Mouse (Mus musculus) lung, adult 2 months (tissue): ENCODE measurements around the gene Itgal. TPM values are rescaled to one million over a fixed set of nuclear protein-coding genes. Genes with fewer than 3 reads are reported as not detected.

Experiments used
- DNase-seq: peaks from one replicate; pipeline ENCODE4 v3.0.0; 2022
- H3K4me1 ChIP-seq: fragments of 200-500 bp; 2 replicates; pipeline ENCODE4 v1.6.1; 2011; ENCODE audit warnings: low read length; ENCODE audit not compliant: control insufficient read depth, insufficient read depth
- H3K4me3 ChIP-seq: fragments of 200-500 bp; replicated peaks from 2 replicates; pipeline ENCODE3; 2011; ENCODE audit warnings: low read depth, mild to moderate bottlenecking, control low read depth, low read length; ENCODE audit errors: extremely low read depth
- CTCF ChIP-seq: fragments of 200-500 bp; IDR thresholded peaks from 2 replicates; pipeline ENCODE4 v1.5.1; 2011; ENCODE audit warnings: mild to moderate bottlenecking, low read length, control low read depth; ENCODE audit not compliant: insufficient read depth
- POLR2A ChIP-seq: fragments of 200-500 bp; IDR thresholded peaks from 2 replicates; pipeline ENCODE4 v1.6.1; 2011; ENCODE audit warnings: low read depth, mild to moderate bottlenecking, control low read depth, low read length, borderline replicate concordance; ENCODE audit errors: extremely low read depth
- WGBS: fragments of 180-500 bp; shearing (Covaris S2); methylation state at CpG from one replicate; pipeline ENCODE4 v1.1.7; 2018; 5-methylcytosine and 5-hydroxymethylcytosine counted together
- polyA plus RNA-seq: library from polyadenylated mRNA; depleted of rRNA; stranded (reverse); fragments of >200 nt; gene quantifications from 2 replicates; pipeline ENCODE4 v1.2.3, GENCODE M21; 2012

Gene Itgal
- polyA plus RNA-seq, 1 experiment: 36.9 TPM

- WGBS: 1% methylated on average over 39 of the region's 39 CpGs
- Histone ChIP-seq H3K4me3 (peak within 1 kb of the TSS; percentile 74), H3K4me1 (peaks cover 9% of the 10 kb centered on the region)
- peak; percentile 97 for DNase-seq
- TF ChIP-seq CTCF (no peak), POLR2A (peak; percentile 99)
These were observed 21.9 kb upstream of the Itgal start, which contains the start of gene Sephs2 for GRCm38 (mm10) chr7:127273925-127274789. Sephs2 (minus strand) TSS chr7:127274055.

GRCm38 (mm10) chr7:127276519-127276961 is 19.5 kb upstream of the Itgal start:
- no peak for DNase-seq
- Histone ChIP-seq H3K4me3 (no peak overlapping the region), H3K4me1 (peaks cover 9% of the 10 kb centered on the region)
- 51% methylated on average over 5 of the region's 5 CpGs for WGBS
- TF ChIP-seq POLR2A (no peak), CTCF (no peak)

- 19% methylated on average over 8 of the region's 8 CpGs for WGBS
- no peaks in the 10 kb centered on the region; the same call in 1 of the 2 replicates for H3K4me1 ChIP-seq
- TF ChIP-seq CTCF (peak; percentile 75), POLR2A (no peak)
- no peak for DNase-seq
- no peak overlapping the region for H3K4me3 ChIP-seq
These were observed 17.7 kb upstream of the Itgal start for GRCm38 (mm10) chr7:127278311-127278710.

GRCm38 (mm10) chr7:127280092-127280491 is 16.0 kb upstream of the Itgal start:
- WGBS: 50% methylated on average over 3 of the region's 3 CpGs
- no peaks in the 10 kb centered on the region for H3K4me1 ChIP-seq
- H3K4me3 ChIP-seq: no peak overlapping the region
- TF ChIP-seq CTCF (no peak), POLR2A (no peak)
- no peak for DNase-seq

- WGBS: 31% methylated on average over 4 of the region's 4 CpGs
- H3K4me3 ChIP-seq: no peak overlapping the region
- no peaks in the 10 kb centered on the region for H3K4me1 ChIP-seq
- DNase-seq: no peak
- TF ChIP-seq CTCF: no peak
- TF ChIP-seq POLR2A: no peak
These were observed 14.9 kb upstream of the Itgal start for GRCm38 (mm10) chr7:127281114-127281513.

GRCm38 (mm10) chr7:127282190-127282589 is 13.9 kb upstream of the Itgal start:
- TF ChIP-seq CTCF (no peak), POLR2A (no peak)
- Histone ChIP-seq H3K4me1 (no peaks in the 10 kb centered on the region), H3K4me3 (no peak overlapping the region)
- WGBS: 49% methylated on average over 2 of the region's 2 CpGs
- no peak for DNase-seq

GRCm38 (mm10) chr7:127285154-127285553 is 10.9 kb upstream of the Itgal start:
- H3K4me1 ChIP-seq: no peaks in the 10 kb centered on the region
- H3K4me3 ChIP-seq: no peak overlapping the region
- DNase-seq: no peak
- 61% methylated on average over 6 of the region's 10 CpGs for WGBS
- TF ChIP-seq CTCF (no peak), POLR2A (no peak)

- no peak overlapping the region for H3K4me3 ChIP-seq
- 76% methylated on average over 1 of the region's 1 CpGs for WGBS
These were observed 8.1 kb upstream of the Itgal start for GRCm38 (mm10) chr7:127287940-127288339.

GRCm38 (mm10) chr7:127289306-127289705 is 6.8 kb upstream of the Itgal start:
- no peaks in the 10 kb centered on the region for H3K4me1 ChIP-seq
- 66% methylated on average over 2 of the region's 2 CpGs for WGBS
- TF ChIP-seq CTCF (no peak), POLR2A (no peak)
- DNase-seq: no peak
- H3K4me3 ChIP-seq: no peak overlapping the region

More at GRCm38 (mm10) chr7:127287940-127288339, 8.1 kb upstream of the Itgal start:
- no peaks in the 10 kb centered on the region for H3K4me1 ChIP-seq
- TF ChIP-seq CTCF: no peak
- TF ChIP-seq POLR2A: no peak
- DNase-seq: no peak

GRCm38 (mm10) chr7:127290142-127290541 is 5.9 kb upstream of the Itgal start:
- no peak overlapping the region for H3K4me3 ChIP-seq
- WGBS: 60% methylated on average over 8 of the region's 8 CpGs
- TF ChIP-seq CTCF (no peak), POLR2A (no peak)
- DNase-seq: no peak
- no peaks in the 10 kb centered on the region for H3K4me1 ChIP-seq
